Comparison of ENCODE assay signal across 13 mouse cellular contexts in the genomic region with DNA sequence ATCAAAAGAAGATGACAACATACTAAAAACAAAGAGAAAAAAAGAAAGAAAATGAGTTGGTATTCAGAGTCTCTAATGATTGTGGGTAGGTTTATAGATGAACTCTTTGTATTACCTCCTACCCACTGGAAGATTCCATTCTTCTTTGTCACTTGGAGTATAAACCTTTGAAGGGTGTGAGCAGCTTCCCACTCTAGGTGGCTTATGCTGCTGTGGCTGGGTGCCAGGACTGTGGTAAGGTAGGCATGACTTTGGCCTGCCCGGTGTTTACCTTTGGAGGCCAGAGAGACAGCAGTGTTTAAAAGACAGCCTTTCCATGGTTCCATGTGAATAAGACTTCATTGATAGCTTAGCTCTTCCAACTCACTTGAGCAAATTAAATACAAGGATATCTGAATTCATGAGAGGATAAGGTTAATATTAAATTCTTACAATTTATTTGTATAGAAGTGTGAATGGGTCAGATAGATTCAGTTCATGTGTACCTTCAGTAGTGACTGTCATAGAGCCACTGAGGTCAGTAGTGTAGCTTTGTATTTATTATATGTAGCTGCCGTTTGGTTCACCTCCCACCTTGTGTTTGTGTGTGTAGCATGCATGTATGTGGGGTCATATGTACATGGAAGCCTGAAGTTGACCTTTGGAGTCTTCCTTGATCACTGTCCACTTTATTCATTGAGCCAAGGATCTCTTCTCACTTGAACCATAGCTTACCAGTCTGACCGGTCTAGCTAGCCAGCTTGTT. TPM values are rescaled to one million over a fixed set of nuclear protein-coding genes. Genes with fewer than 3 reads are reported as not detected.
DNase-seq lines count a peak whose midpoint lies in the region; ATAC-seq lines count a peak whose summit lies in the region.
"Had no signal": no experiment of that assay in that cellular context is flagged by ENCODE, and none has a peak within 500 bp of the region (broad histone marks: within the 10 kb centered on the region; RNA-seq: fewer than 3 reads in every experiment).

No protein-coding gene starts in this region.

- WGBS in liver, embryonic 15.5 days (ENCODE audit: insufficient replicate concordance): 77% methylated on average over 3 of the region's 3 CpGs

- no peaks in the 10 kb centered on the region for H3K9me3 ChIP-seq in liver, embryonic 15.5 days (replicated peaks)
- H3K9me3 ChIP-seq: embryonic facial prominence, embryonic 13.5 days; midbrain, embryonic 12.5 days had no signal

- no peaks in the 10 kb centered on the region for H3K27me3 ChIP-seq in liver, embryonic 15.5 days
- H3K27me3 ChIP-seq: embryonic facial prominence, embryonic 13.5 days; midbrain, embryonic 12.5 days had no signal

- peaks cover 66% of the 10 kb centered on the region for H3K4me1 ChIP-seq in liver, embryonic 15.5 days (replicated peaks)

- ATAC-seq in liver, embryonic 15.5 days (ENCODE audit: insufficient read depth): peak; percentile 9; the same call in 1 of the 2 replicates

- H3K4me2 ChIP-seq in liver, embryonic 15.5 days: no peak overlapping the region
- H3K4me2 ChIP-seq: embryonic facial prominence, embryonic 13.5 days; hindbrain, embryonic 14.5 days; midbrain, embryonic 12.5 days had no signal

- peaks cover 20% of the 10 kb centered on the region; the same call in 1 of the 2 replicates for H3K36me3 ChIP-seq in liver, embryonic 15.5 days (replicated peaks)
- H3K36me3 ChIP-seq: midbrain, embryonic 12.5 days had no signal

- peak; percentile 37 for DNase-seq in urinary bladder, adult 2 months (ENCODE audit: low spot score)
- no peak for DNase-seq in urinary bladder, postnatal 10 days (ENCODE audit: low spot score)
- peak; percentile 65 for DNase-seq in cerebellum, postnatal 14 days
- peak; percentile 50 for DNase-seq in urinary bladder, postnatal 25 days (ENCODE audit: low spot score)
- DNase-seq in adrenal gland, adult 8-10 months: no peak
- DNase-seq in left cerebral cortex, adult 11 months (ENCODE audit: low spot score): no peak
- no peak for DNase-seq in heart, postnatal 14 days
- DNase-seq: adrenal gland, postnatal 36 days; gastrocnemius, postnatal 14 days had no signal

- no peak overlapping the region for H3K4me3 ChIP-seq in liver, embryonic 15.5 days (replicated peaks)
- H3K4me3 ChIP-seq: embryonic facial prominence, embryonic 13.5 days; midbrain, embryonic 12.5 days had no signal

- H3K9ac ChIP-seq in liver, embryonic 15.5 days: no peak overlapping the region
- H3K9ac ChIP-seq: embryonic facial prominence, embryonic 13.5 days; hindbrain, embryonic 14.5 days; midbrain, embryonic 12.5 days had no signal

- no peak overlapping the region for H3K27ac ChIP-seq in liver, embryonic 15.5 days (replicated peaks)
- H3K27ac ChIP-seq: embryonic facial prominence, embryonic 13.5 days; hindbrain, embryonic 14.5 days; midbrain, embryonic 12.5 days had no signal

- intact Hi-C loops in heart, postnatal 14 days (cut with DNase I): no loop called here

RNA-seq across cellular contexts. Expression of gene Susd6, which starts 44.0 kb away (rescaled TPM):
- polyA plus RNA-seq in urinary bladder, adult 2 months (2012; rRNA removed): 45.8 and 47.4 TPM in 2 replicates
- 13.7 and 15.8 TPM in 2 replicates for polyA plus RNA-seq in liver, embryonic 15.5 days (2015; fragmentation: Nextera tagmentation; extraction: Ambion mirVana)
- total RNA-seq in adrenal gland, adult 8-10 months (2022): 10 to 100 TPM; 58.0 to 74.0 (median 70.3) TPM
- 10 to 100 TPM; 63.4 to 66.2 TPM for total RNA-seq in heart, postnatal 14 days (2021)

Comparison
In these comparisons a context has a peak if more than half of its experiments do, and no peak if none do; other contexts are left out.
1. DNase-seq: peak in urinary bladder, adult 2 months (single experiment), cerebellum, postnatal 14 days (2 of 2) and urinary bladder, postnatal 25 days (single experiment); none in urinary bladder, postnatal 10 days (single experiment), adrenal gland, adult 8-10 months (single experiment), left cerebral cortex, adult 11 months (single experiment) and heart, postnatal 14 days (0 of 2).